Mouse (Mus musculus) hindbrain, embryonic 16.5 days (tissue): Measurements from ENCODE around the gene Scarf1. TPM values are rescaled to one million over a fixed set of nuclear protein-coding genes. Genes with fewer than 3 reads are reported as not detected.
"Not testable (repeated sequence)": the region's sequence is repeated elsewhere in the genome, so short reads cannot be mapped to it uniquely, and the experiment has no call there.

Experiments used
- ATAC-seq: fragments of 200-750 bp; cut with Nextera tagmentation; 2 replicates; pipeline ENCODE4 v1.8.0; 2017; ENCODE audit warnings: moderate TSS enrichment, moderate library complexity
- H3K27ac ChIP-seq: fragments of 300-500 bp; sonication (generic); 2 replicates; pipeline ENCODE4 v1.5.1; 2014; ENCODE audit warnings: low read depth, mild to moderate bottlenecking, control low read depth, low read length, moderate library complexity
- H3K27me3 ChIP-seq: fragments of 300-500 bp; sonication (generic); replicated peaks from 2 replicates; pipeline ENCODE4 v1.6.1; 2014; ENCODE audit warnings: low read length; ENCODE audit not compliant: control insufficient read depth, insufficient read depth
- H3K36me3 ChIP-seq: fragments of 300-500 bp; sonication (generic); 2 replicates; pipeline ENCODE4 v1.6.1; 2014; ENCODE audit warnings: mild to moderate bottlenecking, low read length, moderate library complexity, mixed read lengths; ENCODE audit not compliant: control insufficient read depth, insufficient read depth
- H3K4me1 ChIP-seq: fragments of 300-500 bp; sonication (generic); 2 replicates; pipeline ENCODE4 v1.6.1; 2014; ENCODE audit warnings: low read depth, low read length; ENCODE audit not compliant: control insufficient read depth, insufficient read depth
- H3K4me2 ChIP-seq: fragments of 300-500 bp; sonication (generic); 2 replicates; pipeline ENCODE4 v1.6.1; 2014; ENCODE audit warnings: mild to moderate bottlenecking, low read length, control low read depth, moderate library complexity
- H3K4me3 ChIP-seq: fragments of 300-500 bp; sonication (generic); 2 replicates; pipeline ENCODE4 v1.5.1; 2014; ENCODE audit warnings: mild to moderate bottlenecking, low read length, control low read depth, moderate library complexity
- H3K9ac ChIP-seq: fragments of 300-500 bp; sonication (generic); 2 replicates; pipeline ENCODE4 v1.6.1; 2014; ENCODE audit warnings: low read depth, mild to moderate bottlenecking, control low read depth, low read length, moderate library complexity
- H3K9me3 ChIP-seq: fragments of 300-500 bp; sonication (generic); 2 replicates; pipeline ENCODE4 v1.6.1; 2014; ENCODE audit warnings: mild to moderate bottlenecking, low read length, moderate library complexity; ENCODE audit not compliant: control insufficient read depth
- WGBS: fragments of 180-500 bp; shearing (Covaris S2); extraction: QIAGEN DNeasy Blood & Tissue Kit; methylation state at CpG from one replicate; pipeline ENCODE4 v1.1.7; 2014; 5-methylcytosine and 5-hydroxymethylcytosine counted together
- polyA plus RNA-seq: library from polyadenylated mRNA; unstranded; fragments of >200 nt; fragmentation: Nextera tagmentation; extraction: Ambion mirVana; gene quantifications from 2 replicates; pipeline ENCODE4 v1.2.1, GENCODE M21; 2015

Scarf1 gene
- polyA plus RNA-seq, 1 experiment from 2014 or later = 4.2 TPM

DNA sequence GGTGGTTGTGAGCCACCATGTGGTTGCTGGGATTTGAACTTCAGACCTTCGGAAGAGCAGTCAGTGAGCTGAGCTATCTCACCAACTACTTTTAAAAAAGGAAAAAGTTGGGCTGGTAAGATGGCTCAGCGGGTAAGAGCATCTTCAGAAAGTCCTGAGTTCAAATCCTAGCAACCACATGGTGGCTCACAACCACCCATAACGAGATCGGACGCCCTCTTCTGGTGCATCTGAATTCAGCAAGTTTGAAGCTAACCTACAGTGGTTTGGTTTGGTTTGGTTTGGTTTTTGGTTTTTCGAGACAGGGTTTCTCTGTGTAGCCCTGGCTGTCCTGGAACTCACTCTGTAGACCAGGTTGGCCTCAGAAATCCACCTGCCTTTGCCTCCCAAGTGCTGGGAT, 42.7 kb downstream of the Scarf1 start:
- H3K9ac ChIP-seq, H3K4me2 ChIP-seq, H3K4me3 ChIP-seq, ATAC-seq, H3K27ac ChIP-seq, H3K27me3 ChIP-seq, H3K9me3 ChIP-seq: not testable (repeated sequence)
- Histone ChIP-seq H3K4me1 (peaks cover 13% of the 10 kb centered on the region), H3K36me3 (peaks cover 11% of the 10 kb centered on the region; the same call in 1 of the 2 replicates)
- 94% methylated on average over 6 of the region's 6 CpGs for WGBS

DNA sequence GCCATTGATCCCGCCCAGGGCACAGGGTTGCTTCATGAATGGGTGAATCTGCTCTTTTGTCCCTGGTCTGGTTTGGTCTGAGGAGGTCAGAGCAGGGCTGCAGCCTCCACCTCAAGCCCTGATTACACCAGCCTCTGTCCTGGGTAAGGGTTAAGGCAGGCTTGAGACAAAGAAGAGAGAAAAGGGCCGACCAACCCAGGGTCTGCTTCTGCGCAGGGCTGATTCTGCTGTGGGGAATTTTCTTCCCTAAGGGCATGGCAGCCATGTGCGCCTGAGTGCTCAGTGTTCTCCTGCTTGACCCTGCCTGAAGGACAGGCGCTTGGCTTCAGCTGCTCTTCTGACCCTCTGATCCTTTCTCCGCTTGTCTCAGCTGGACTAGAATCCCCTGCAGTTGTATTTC, 43.8 kb downstream of the Scarf1 start:
- Histone ChIP-seq H3K4me1 (peaks cover 5% of the 10 kb centered on the region), H3K36me3 (peaks cover 15% of the 10 kb centered on the region), H3K27me3 (no peaks in the 10 kb centered on the region), H3K9ac (no peak overlapping the region), H3K27ac (no peak overlapping the region), H3K9me3 (no peaks in the 10 kb centered on the region), H3K4me3 (no peak overlapping the region), H3K4me2 (no peak overlapping the region)
- no peak for ATAC-seq
- WGBS = 76% methylated on average over 6 of the region's 6 CpGs

DNA sequence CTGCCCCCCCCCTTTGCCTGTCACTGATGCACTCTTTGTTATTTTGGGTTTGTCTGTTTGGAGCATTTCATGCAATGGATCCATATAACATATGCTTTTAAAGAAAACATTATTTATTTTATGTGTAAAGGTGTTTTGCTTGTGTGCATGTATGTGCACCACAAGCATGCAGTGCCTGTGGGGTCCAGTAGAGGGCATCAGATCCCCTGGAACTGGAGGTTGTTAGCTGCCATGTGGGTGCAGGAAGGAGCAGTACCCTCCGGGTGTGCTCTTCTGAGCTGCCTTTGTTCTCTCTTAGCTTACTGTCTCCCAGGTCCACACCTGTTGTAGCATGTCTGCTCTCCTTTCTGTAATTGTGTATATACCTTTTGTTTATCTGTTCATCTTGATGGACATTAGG, 44.8 kb downstream of the Scarf1 start:
- no peak overlapping the region for H3K4me2 ChIP-seq
- peaks cover 16% of the 10 kb centered on the region for H3K36me3 ChIP-seq
- no peak overlapping the region for H3K9ac ChIP-seq
- H3K4me3 ChIP-seq = no peak overlapping the region
- no peak for ATAC-seq
- H3K27me3 ChIP-seq = no peaks in the 10 kb centered on the region
- 83% methylated on average over 1 of the region's 1 CpGs for WGBS
- H3K27ac ChIP-seq = no peak overlapping the region
- H3K9me3 ChIP-seq = no peaks in the 10 kb centered on the region
- no peaks in the 10 kb centered on the region for H3K4me1 ChIP-seq

DNA sequence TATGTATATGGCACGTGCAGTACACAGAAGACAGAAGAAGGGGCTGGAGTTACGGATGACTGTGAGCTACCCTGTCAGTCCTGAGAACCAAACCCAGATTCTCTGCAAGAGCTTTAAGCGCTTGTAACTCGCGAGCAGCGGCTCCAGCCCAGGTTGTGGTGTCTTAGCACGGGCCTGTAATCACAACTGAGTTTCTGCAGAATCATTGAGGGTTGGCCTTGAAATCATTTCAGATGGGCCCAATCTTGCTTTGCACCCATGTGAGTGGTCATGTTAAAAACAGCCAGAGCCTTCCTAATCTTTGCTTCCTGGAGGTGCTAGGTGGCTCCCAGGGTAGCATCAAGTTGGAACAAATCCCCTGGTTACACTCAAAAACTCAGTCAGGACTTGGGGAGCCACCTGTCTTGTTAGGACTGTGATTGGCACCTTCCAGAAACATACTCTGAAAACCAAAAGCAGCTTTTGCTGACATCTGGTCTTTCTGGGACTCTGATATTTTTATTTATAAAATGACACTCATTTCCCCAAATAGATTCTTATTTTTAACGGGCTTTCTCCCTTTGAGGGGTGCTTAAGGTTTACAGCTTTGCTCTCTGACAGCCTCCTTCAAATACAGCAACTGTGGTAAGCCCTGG, 46.6 kb downstream of the Scarf1 start:
- 92% methylated on average over 8 of the region's 8 CpGs for WGBS
- no peaks in the 10 kb centered on the region for H3K4me1 ChIP-seq
- H3K27ac ChIP-seq = no peak overlapping the region
- no peaks in the 10 kb centered on the region for H3K27me3 ChIP-seq
- peaks cover 18% of the 10 kb centered on the region for H3K36me3 ChIP-seq
- no peak overlapping the region for H3K9ac ChIP-seq
- no peak for ATAC-seq
- no peak overlapping the region for H3K4me3 ChIP-seq
- no peak overlapping the region for H3K4me2 ChIP-seq
- no peaks in the 10 kb centered on the region for H3K9me3 ChIP-seq

DNA sequence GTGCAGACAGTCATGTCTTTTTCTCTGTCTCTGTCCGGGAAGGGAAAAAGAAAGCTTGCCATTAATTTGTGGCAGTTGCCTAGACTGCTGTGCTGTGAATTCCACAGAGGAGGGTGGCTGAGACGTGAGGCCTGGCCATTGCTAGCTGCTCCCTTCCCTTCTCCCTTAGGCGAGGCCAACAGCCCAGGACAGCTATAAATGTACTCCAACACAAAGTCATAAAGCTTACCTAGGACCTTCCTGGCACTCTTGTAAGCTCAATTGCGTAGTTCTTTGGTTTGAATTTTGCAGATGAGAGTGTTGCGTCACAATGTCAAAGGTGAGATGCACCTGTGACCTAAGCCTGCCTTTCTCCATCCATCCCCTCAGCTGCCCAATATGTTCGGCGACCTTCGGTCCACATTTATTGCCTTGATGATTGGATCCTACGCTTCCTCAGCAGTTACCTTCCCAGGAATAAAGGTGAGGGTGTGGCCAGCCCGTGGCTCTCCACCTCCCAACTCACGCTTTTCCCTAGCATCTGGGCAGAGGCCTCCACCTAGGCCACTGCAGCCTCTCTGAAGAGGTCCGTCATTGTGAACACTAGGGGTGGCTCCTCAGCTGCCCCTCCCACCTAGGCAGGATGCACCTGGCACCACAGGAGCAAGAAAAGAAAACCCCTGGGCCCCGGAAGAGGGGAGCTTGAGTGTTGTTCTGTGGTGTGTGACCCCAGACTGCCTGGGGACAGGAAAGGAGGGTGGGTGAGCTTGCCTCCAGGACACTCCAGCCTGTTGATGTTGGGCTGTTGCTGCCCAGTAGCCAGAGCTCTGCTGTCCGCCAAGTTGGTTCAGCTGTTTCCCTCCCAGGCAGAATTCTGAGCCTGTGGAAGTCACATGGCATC, 47.4 kb downstream of the Scarf1 start:
- Histone ChIP-seq H3K4me1 (no peaks in the 10 kb centered on the region), H3K27me3 (no peaks in the 10 kb centered on the region), H3K36me3 (peaks cover 18% of the 10 kb centered on the region), H3K9ac (no peak overlapping the region), H3K9me3 (no peaks in the 10 kb centered on the region), H3K4me2 (no peak overlapping the region), H3K27ac (no peak overlapping the region; the same call in 1 of the 2 replicates), H3K4me3 (no peak overlapping the region)
- ATAC-seq = no peak
- 79% methylated on average over 14 of the region's 14 CpGs for WGBS

DNA sequence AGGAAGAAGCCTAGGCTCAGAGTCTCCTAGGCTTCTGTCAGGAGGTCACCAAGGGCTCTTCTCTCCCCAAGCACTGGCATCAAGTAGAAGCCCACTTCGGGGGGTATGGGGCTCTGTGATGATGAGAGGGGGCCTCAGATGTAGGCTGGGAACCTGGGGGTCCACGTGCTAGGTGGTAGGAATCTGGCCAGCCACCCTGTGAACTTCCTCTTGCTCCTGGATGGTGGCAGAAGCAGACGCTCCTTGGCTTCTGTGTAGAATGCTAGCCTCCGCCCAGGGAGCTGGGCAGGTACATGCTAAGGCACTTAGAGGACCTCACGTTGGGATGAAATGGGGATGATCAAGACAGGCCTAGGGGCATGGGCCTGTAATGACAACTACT, 48.1 kb downstream of the Scarf1 start:
- no peak overlapping the region; the same call in 1 of the 2 replicates for H3K27ac ChIP-seq
- WGBS = 89% methylated on average over 5 of the region's 5 CpGs
- no peak overlapping the region for H3K9ac ChIP-seq
- H3K9me3 ChIP-seq = no peaks in the 10 kb centered on the region
- no peak for ATAC-seq
- H3K4me1 ChIP-seq = no peaks in the 10 kb centered on the region
- no peak overlapping the region for H3K4me3 ChIP-seq
- H3K4me2 ChIP-seq = no peak overlapping the region
- no peaks in the 10 kb centered on the region for H3K27me3 ChIP-seq
- peaks cover 20% of the 10 kb centered on the region for H3K36me3 ChIP-seq

DNA sequence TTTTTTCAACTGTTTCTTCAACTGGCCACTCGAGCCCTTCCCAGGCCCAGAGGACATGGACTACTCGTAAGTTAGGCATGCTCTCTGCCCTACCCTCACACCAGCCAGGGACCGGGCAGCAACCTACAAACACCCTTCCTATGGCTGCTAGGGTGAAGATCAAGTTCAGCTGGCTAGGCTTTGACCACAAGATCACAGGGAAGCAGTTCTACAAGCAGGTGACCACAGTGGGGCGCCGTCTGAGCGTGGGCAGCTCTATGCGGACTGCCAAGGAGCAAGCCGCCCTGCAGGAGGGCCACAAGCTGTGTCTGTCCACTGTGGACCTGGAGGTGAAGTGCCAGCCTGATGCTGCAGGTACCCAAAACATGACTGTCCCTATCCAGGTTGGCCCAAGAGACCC, 49.5 kb downstream of the Scarf1 start:
- no peaks in the 10 kb centered on the region for H3K9me3 ChIP-seq
- no peak overlapping the region for H3K27ac ChIP-seq
- no peak overlapping the region for H3K4me2 ChIP-seq
- H3K4me3 ChIP-seq = no peak overlapping the region
- H3K4me1 ChIP-seq = no peaks in the 10 kb centered on the region
- peaks cover 23% of the 10 kb centered on the region for H3K36me3 ChIP-seq
- H3K27me3 ChIP-seq = no peaks in the 10 kb centered on the region
- no peak overlapping the region for H3K9ac ChIP-seq
- 84% methylated on average over 8 of the region's 8 CpGs for WGBS
- no peak for ATAC-seq

DNA sequence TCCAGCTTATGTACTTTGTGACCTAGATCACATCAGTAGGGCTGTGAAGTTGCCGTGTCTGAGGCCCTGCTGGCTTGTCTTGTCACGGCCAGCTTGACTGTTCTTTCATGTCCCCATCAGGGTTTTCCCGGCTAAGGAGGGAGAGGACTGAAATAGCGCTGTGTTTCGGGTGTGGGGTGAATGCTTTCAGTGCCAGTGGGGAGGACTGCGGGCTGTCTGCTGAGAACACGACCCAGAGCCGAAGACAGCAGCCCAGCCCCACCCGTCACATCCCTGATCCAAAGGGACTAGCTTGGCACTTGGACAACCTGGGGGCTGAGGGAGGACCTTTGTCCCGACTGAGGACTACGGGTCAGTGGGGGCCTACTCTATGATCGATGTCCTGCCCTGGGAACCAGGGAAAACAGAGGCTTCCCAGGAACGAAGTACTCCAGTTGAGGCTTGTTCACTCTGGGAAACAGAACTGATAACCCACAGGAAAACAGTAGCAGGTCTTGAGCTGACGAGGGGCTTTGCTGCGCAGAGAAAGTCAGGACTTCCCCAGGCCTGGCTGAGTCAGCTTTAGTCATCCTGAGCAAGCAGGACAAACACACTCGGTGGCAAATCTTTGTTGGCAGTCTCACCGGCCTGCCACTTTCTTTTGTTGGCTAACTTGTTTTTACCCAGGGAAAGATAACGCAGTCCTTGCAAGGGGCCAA, 50.7 kb downstream of the Scarf1 start:
- 71% methylated on average over 18 of the region's 18 CpGs for WGBS
- Histone ChIP-seq H3K36me3 (peaks cover 27% of the 10 kb centered on the region), H3K9me3 (no peaks in the 10 kb centered on the region), H3K27me3 (no peaks in the 10 kb centered on the region), H3K4me3 (no peak overlapping the region), H3K4me2 (no peak overlapping the region), H3K9ac (no peak overlapping the region), H3K4me1 (no peaks in the 10 kb centered on the region), H3K27ac (no peak overlapping the region)
- no peak for ATAC-seq

DNA sequence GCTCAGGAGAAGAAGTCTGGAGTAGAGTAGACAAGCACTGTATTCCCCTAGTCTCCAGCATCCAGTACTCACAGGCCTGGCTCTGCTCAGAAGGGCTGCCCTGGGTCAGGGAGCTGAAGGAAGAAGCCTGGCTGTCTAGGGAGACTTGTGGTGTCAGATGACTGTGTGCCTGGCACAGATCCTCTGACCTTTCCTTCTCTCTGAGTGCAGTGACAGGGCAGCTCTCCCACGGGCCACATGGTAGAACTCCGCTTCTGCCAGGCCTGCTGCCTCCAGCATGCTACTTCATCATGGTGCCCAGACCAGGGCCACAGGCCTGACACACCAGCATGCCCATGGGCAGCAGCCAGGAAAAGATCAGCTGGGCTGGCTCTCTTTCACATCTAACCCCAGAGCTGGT, 52.5 kb downstream of the Scarf1 start:
- Histone ChIP-seq H3K4me1 (no peaks in the 10 kb centered on the region), H3K36me3 (peaks cover 28% of the 10 kb centered on the region), H3K9me3 (no peaks in the 10 kb centered on the region), H3K4me2 (no peak overlapping the region), H3K9ac (no peak overlapping the region), H3K4me3 (no peak overlapping the region), H3K27ac (no peak overlapping the region), H3K27me3 (no peaks in the 10 kb centered on the region)
- no peak for ATAC-seq
- WGBS = 88% methylated on average over 2 of the region's 2 CpGs
